Mouse (Mus musculus) G1E (cell line): ENCODE measurements around the gene Znfx1.

Source experiments
- CTCF ChIP-seq: IDR thresholded peaks from 2 replicates; pipeline ENCODE4 v1.5.1; 2012; ENCODE audit warnings: low read depth, low read length, inconsistent platforms, mixed read lengths
- GATA1 ChIP-seq: IDR thresholded peaks from 2 replicates; pipeline ENCODE4 v1.6.1; 2012; ENCODE audit warnings: borderline replicate concordance, low read length, inconsistent platforms, mixed read lengths
- GATA2 ChIP-seq: IDR thresholded peaks from 2 replicates; pipeline ENCODE4 v1.6.1; 2012; ENCODE audit warnings: low read depth, low read length, inconsistent platforms, borderline replicate concordance

- TF ChIP-seq CTCF, result no peak
- TF ChIP-seq GATA2, result no peak
- no peak for TF ChIP-seq GATA1
Observed at GRCm38 (mm10) chr2:167086836-167087235, 24.0 kb upstream of the Znfx1 start.
